Mouse (Mus musculus) forebrain, embryonic 16.5 days (tissue): Measurements from ENCODE around the gene Pitpnm1. TPM values are rescaled to one million over a fixed set of nuclear protein-coding genes. Genes with fewer than 3 reads are reported as not detected.
"Not testable (repeated sequence)": the region's sequence is repeated elsewhere in the genome, so short reads cannot be mapped to it uniquely, and the experiment has no call there.

Experiments
- ATAC-seq: fragments of 200-750 bp; cut with Nextera tagmentation; 2 replicates; pipeline ENCODE4 v1.8.0; 2017; ENCODE audit warnings: mild to moderate bottlenecking, moderate library complexity
- H3K27ac ChIP-seq: fragments of 300-500 bp; sonication (generic); 2 replicates; pipeline ENCODE4 v1.5.1; 2014; ENCODE audit warnings: low read length, control low read depth
- H3K27me3 ChIP-seq: fragments of 300-500 bp; sonication (generic); replicated peaks from 2 replicates; pipeline ENCODE4 v1.6.1; 2014; ENCODE audit warnings: low read length; ENCODE audit not compliant: control insufficient read depth, insufficient read depth
- H3K36me3 ChIP-seq: fragments of 300-500 bp; sonication (generic); 2 replicates; pipeline ENCODE4 v1.6.1; 2014; ENCODE audit not compliant: control insufficient read depth, insufficient read depth
- H3K4me1 ChIP-seq: fragments of 300-500 bp; sonication (generic); replicated peaks from 2 replicates; pipeline ENCODE4 v1.6.1; 2014; ENCODE audit warnings: low read length; ENCODE audit not compliant: control insufficient read depth, insufficient read depth
- H3K4me2 ChIP-seq: fragments of 300-500 bp; sonication (generic); 2 replicates; pipeline ENCODE4 v1.6.1; 2014; ENCODE audit warnings: mild to moderate bottlenecking, low read length, control low read depth
- H3K4me3 ChIP-seq: fragments of 300-500 bp; sonication (generic); replicated peaks from 2 replicates; pipeline ENCODE4 v1.5.1; 2014; ENCODE audit warnings: mild to moderate bottlenecking, low read length, control low read depth
- H3K9ac ChIP-seq: fragments of 300-500 bp; sonication (generic); replicated peaks from 2 replicates; pipeline ENCODE4 v1.6.1; 2014; ENCODE audit warnings: low read depth, low read length, control low read depth
- H3K9me3 ChIP-seq: fragments of 300-500 bp; sonication (generic); 2 replicates; pipeline ENCODE4 v1.6.1; 2016; ENCODE audit warnings: low read length; ENCODE audit not compliant: control insufficient read depth
- WGBS: fragments of 180-500 bp; shearing (Covaris S2); extraction: QIAGEN DNeasy Blood & Tissue Kit; methylation state at CpG from one replicate; pipeline ENCODE4 v1.1.7; 2014; 5-methylcytosine and 5-hydroxymethylcytosine counted together
- polyA plus RNA-seq: library from polyadenylated mRNA; unstranded; fragments of >200 nt; fragmentation: Nextera tagmentation; extraction: Ambion mirVana; gene quantifications from 2 replicates; pipeline ENCODE4 v1.2.1, GENCODE M21; 2015

Pitpnm1 gene
- polyA plus RNA-seq, 1 experiment from 2014 or later, result 75.5 TPM

DNA sequence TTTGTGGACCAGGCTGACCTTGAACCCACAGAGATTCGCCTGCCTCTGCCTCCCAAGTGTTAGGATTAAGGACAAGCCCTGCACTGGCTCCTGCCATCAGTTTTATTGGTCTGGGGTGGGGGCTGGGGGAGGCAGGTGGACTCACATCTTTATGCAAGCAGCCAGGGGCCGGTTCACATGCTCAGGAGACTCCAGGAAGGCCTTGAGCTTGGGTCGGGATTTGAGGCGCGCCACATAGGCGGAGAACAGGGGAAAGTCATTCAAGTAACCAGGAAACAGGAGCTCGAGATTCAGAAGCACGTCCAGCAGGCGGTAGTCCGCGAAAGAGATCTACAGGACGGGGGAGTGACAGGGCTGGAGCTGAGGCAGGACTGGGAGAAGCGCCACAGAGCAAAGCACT is 42.4 kb upstream of the Pitpnm1 start:
- H3K9me3 ChIP-seq, result no peaks in the 10 kb centered on the region
- H3K36me3 ChIP-seq, result no peaks in the 10 kb centered on the region
- H3K4me1 ChIP-seq, result no peaks in the 10 kb centered on the region
- H3K4me3 ChIP-seq, result no peak overlapping the region
- 82% methylated on average over 13 of the region's 13 CpGs for WGBS
- H3K27me3 ChIP-seq, result no peaks in the 10 kb centered on the region
- ATAC-seq, result no peak
- no peak overlapping the region for H3K27ac ChIP-seq
- H3K4me2 ChIP-seq, result no peak overlapping the region
- H3K9ac ChIP-seq, result no peak overlapping the region

DNA sequence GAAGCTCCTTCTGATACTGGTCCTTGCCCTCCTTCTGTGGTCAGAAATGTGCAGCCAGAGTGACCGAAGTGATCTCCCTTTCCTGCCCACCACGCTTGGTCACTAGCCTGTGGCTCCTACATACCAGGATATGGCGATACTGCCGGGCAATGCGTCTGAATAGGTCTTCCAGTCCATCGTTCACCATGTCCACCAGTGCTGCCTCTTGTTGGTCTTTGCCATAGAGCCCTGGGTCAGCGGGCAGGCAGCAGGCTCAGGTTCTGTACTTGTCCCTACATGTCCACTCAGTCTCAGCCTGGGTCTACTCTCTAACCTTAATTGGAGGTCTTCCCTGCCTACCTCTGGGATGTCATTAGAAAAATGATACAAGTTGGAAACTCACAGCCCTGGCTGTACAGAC is 41.8 kb upstream of the Pitpnm1 start:
- H3K4me2 ChIP-seq, result no peak overlapping the region
- H3K36me3 ChIP-seq, result no peaks in the 10 kb centered on the region
- H3K4me3 ChIP-seq, result no peak overlapping the region
- no peak overlapping the region for H3K9ac ChIP-seq
- no peaks in the 10 kb centered on the region for H3K27me3 ChIP-seq
- WGBS, result 92% methylated on average over 7 of the region's 7 CpGs
- H3K4me1 ChIP-seq, result no peaks in the 10 kb centered on the region
- no peaks in the 10 kb centered on the region for H3K9me3 ChIP-seq
- ATAC-seq, result no peak
- H3K27ac ChIP-seq, result no peak overlapping the region

DNA sequence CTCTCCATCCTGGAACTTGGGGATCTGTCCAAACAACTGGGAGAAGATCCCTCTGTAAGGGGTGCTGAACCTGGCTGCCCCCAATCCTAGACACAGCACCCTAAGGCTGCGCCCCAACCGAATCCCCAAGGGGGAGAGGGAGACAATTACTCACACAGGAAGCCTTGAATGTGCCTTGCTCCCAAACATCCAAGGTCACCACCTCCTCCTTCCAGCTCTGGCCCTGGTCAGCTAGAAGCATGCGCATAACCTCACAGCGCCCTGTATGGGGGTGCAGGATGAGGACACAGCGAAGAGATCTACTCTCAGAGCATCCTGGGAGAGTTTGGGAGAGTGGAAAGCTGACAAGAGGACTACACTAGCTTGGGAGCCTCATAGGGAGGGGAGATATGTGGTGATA is 41.2 kb upstream of the Pitpnm1 start:
- WGBS, result 89% methylated on average over 5 of the region's 5 CpGs
- no peak for ATAC-seq
- H3K36me3 ChIP-seq, result no peaks in the 10 kb centered on the region
- no peak overlapping the region for H3K9ac ChIP-seq
- no peak overlapping the region for H3K4me3 ChIP-seq
- H3K27me3 ChIP-seq, result no peaks in the 10 kb centered on the region
- H3K4me2 ChIP-seq, result no peak overlapping the region
- no peaks in the 10 kb centered on the region for H3K4me1 ChIP-seq
- no peak overlapping the region for H3K27ac ChIP-seq
- no peaks in the 10 kb centered on the region for H3K9me3 ChIP-seq

DNA sequence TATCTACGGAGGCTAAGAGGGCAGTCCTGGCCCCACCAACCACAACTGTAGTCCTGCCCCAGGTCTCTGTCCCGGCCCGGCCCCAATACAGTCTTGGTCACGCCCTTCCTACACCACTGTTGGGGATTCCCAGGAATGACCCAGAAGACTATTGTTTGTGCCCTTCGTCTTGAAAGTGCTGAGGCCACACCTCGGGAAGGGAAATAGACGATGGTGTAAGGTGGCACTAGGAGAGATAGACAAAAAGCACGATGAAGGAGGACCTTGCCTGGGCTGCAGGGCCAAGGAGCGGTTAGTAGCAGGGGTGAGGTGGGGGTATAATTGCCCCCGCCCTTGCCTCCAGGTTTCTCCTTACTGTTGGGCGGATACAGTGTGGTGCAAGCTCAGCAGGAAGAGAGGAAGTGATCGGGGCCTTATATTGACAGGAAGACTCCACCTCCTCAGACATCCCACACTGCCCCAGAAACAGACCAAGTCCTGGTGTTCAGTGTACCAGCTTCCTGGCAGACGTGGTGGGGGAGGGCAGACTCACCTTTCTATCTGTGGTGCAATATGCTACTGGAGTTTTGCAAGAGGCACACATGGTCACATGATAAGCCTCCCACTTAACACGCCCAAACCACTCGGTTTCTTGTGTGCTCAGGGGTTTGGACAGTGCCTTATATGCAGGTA is 40.6 kb upstream of the Pitpnm1 start, which contains the start of gene Gstp3:
Gene Gstp3, minus strand, starts transcription at position 501 of the 672 bp plus-strand sequence.
- Histone ChIP-seq H3K4me3 (no peak within 1 kb of the TSS), H3K27ac (no peak within 1 kb of the TSS), H3K9ac (no peak within 1 kb of the TSS), H3K4me1 (no peaks in the 10 kb centered on the region), H3K9me3 (no peaks in the 10 kb centered on the region), H3K4me2 (no peak within 1 kb of the TSS), H3K36me3 (no peaks in the 10 kb centered on the region), H3K27me3 (no peaks in the 10 kb centered on the region)
- no peak for ATAC-seq
- WGBS, result 78% methylated on average over 15 of the region's 15 CpGs

DNA sequence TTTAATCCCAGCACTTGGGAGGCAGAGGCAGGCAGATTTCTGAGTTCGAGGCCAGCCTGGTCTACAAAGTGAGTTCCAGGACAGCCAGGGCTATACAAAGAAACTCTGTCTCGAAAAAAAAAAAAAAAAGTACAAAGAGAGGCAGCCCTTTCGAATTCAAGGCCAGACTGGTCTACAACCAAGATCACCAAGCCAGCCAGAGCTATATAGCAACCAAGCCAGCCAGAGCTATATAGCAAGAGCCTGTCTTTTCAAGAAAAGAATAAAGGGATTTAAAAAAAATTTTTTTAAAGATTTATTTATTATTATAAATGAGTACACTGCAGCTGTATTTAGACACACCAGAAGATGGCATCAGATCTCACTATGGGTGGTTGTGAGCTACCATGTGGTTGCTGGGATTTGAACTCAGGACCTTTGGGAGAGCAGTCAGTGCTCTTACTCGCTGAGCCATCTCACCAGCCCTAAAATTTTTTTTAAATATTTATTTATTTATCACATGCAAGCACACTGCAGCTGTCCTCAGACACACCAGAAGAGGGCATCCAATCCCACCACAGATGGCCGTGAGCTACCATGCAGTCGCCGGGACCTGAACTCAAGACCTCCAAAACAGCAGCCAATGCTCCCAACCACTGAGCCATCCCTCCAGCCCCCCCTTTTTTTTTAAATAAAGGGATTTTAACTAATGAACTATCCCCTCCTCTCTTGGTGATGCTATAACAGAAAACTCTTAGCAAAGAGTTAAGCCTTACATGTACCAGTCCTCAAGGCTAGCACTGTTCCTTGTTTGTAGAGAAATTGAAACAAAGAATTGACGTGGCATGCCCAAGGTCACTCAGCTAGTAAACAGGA is 39.5 kb upstream of the Pitpnm1 start:
- not testable (repeated sequence) for H3K27me3 ChIP-seq, H3K27ac ChIP-seq, H3K4me1 ChIP-seq, H3K9ac ChIP-seq, ATAC-seq, H3K9me3 ChIP-seq, H3K4me3 ChIP-seq, H3K36me3 ChIP-seq, H3K4me2 ChIP-seq
- 89% methylated on average over 8 of the region's 8 CpGs for WGBS

DNA sequence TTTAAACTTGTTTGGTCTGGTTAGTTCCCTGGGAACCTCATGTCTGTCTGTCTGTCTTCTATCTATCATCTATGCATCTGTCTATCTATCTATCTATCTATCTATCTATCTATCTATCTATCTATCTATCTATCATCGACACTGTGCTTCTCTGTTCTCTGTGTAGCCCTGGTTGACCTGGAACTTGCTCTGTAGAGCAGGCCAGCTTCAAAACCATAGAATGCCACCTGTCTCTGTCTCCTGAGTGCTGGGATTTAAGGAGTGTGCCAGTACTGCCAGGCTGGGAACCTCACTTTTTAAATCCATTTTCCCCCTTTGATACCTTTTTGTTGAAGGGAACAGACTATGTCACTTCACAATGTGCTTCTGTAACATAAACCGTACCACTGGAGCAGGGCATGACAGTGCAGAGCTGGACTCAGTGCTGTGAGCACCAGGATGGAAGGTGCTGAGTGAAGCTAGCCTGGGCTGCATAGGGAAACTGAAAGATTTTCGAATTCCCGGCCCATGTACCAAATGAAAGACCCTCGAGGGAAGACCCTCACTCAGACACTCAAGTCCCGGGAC is 38.8 kb upstream of the Pitpnm1 start:
- Histone ChIP-seq H3K4me1 (no peaks in the 10 kb centered on the region), H3K4me2 (no peak overlapping the region), H3K27me3 (no peaks in the 10 kb centered on the region), H3K27ac (no peak overlapping the region), H3K36me3 (no peaks in the 10 kb centered on the region), H3K9ac (no peak overlapping the region), H3K4me3 (no peak overlapping the region), H3K9me3 (no peaks in the 10 kb centered on the region)
- ATAC-seq, result no peak
- WGBS, result 90% methylated on average over 6 of the region's 6 CpGs

DNA sequence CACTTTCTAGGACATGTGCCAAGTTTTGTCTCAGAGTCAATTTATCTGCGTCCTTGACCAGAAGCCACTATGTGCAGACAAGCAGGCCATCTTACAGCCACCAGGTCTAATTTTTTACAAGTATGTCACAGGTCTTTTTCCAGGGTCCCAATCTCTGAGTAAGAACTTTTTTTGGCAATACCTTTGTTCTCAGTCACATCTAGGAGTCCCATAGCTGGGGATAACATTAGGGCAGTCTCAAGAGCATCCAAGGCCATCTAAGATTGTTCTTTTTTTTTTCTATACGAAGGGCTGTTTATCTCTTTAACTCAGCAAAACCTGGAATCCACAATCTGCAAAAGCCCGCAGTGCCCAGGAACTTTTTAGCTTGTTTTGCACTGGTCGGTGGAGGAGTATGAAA is 36.4 kb upstream of the Pitpnm1 start:
- not testable (repeated sequence) for H3K9ac ChIP-seq, ATAC-seq, H3K27ac ChIP-seq, H3K36me3 ChIP-seq, H3K4me1 ChIP-seq, H3K27me3 ChIP-seq, H3K4me3 ChIP-seq, H3K4me2 ChIP-seq, H3K9me3 ChIP-seq
- 90% methylated on average over 2 of the region's 4 CpGs for WGBS

DNA sequence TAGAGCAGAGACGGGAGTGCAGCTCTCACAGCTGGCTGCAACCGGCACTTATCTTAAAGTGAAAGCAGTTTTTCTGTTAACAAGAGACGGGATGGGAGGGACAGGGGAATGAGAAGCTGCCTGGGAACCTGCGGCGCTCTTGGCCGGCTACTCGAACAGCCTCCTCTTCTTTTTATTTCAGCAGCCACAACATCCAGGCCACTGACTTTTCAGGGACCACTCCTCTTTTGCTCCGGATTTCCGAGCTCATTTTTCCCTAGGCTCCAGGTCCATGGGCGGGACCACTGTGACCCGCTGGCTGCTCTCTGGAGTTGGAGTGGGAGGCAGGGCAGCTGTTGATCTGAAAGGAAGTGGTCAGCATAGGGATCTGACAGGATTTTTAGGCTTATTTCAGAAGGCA is 35.3 kb upstream of the Pitpnm1 start:
- H3K4me1 ChIP-seq, H3K4me2 ChIP-seq, H3K4me3 ChIP-seq, H3K27ac ChIP-seq, H3K27me3 ChIP-seq, H3K9me3 ChIP-seq, ATAC-seq, H3K9ac ChIP-seq, H3K36me3 ChIP-seq: not testable (repeated sequence)
- 47% methylated on average over 4 of the region's 11 CpGs for WGBS

DNA sequence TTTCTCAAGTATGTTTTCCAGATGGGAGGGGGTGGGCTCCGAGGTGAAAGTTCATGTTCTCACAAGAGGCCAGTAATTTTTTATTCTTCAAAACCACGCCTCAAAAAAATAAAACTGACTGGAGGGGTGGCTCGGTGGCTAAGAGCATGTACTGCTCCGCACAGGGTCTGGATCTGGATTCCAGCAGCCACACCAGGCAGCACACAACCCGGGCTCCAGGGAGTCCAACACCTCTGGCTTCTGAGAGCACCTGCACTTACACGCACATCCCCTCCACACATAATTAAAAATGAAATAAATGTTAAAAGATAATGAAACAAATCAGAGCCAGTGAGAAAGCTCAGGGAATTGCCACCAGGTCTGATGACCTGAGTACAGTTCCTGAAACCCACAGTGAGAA is 33.5 kb upstream of the Pitpnm1 start:
- Histone ChIP-seq H3K36me3 (no peaks in the 10 kb centered on the region), H3K4me2 (no peak overlapping the region), H3K27ac (no peak overlapping the region), H3K9ac (no peak overlapping the region), H3K27me3 (no peaks in the 10 kb centered on the region), H3K4me1 (no peaks in the 10 kb centered on the region), H3K9me3 (no peaks in the 10 kb centered on the region), H3K4me3 (no peak overlapping the region)
- ATAC-seq, result no peak
- WGBS, result 85% methylated on average over 6 of the region's 6 CpGs
